Mouse (Mus musculus): ENCODE results near the gene Abi2. TPM values are rescaled to one million over a fixed set of nuclear protein-coding genes. Genes with fewer than 3 reads are reported as not detected.

The Abi2 gene
- total RNA-seq (2021) (10 to 100 TPM; 16.7 to 18.2 TPM), polyA plus RNA-seq (2012; rRNA removed) (7.0 and 9.9 TPM in 2 replicates)
- long read RNA-seq, full-length matches to known transcripts = 4 of 8 reads
- long read RNA-seq, partial matches to known transcripts = 0 of 8 reads
- long read RNA-seq, other reads (novel, unspliced or antisense) = 4 of 8 reads

DNA sequence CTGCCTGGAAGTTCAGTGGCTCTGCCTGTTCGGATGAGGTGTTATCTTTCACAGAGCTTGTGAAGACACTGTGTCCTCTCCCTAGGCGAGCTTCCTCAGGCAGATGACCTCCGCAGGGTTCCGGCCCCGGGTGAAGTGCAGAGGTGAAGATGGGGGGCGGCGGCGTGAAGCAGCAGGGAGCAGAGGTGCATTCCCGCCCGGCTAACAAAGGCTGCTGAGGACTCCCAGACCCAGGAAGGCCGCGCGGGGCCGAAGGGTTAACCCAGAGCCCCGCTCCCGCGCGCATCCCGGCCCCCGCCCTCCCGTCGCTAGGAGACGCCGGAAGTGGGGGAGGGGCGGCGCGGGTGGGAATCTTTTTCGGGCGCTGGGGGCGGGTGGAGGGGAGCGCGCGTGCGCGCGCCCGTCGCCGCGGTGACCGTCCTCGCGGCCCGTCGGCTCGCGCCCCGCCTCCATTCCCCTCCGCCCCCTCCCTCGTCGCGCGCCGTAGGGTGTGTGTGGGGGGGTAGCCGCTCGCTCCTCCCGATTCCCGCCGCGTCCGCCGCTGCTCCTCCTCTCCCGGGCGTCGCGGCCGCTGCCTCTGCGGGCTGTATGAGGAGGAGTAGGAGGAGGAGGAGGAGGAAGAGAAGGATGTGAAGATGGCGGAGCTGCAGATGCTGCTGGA, at the start of gene Abi2:
Gene Abi2 (plus strand): TSS at position 452 of the 661 bp plus-strand sequence.
- no peaks in the 10 kb centered on the region for H3K27me3 ChIP-seq (ENCODE audit: control insufficient read depth, insufficient read depth, low read length)
- under 1% methylated on average over 62 of the region's 69 CpGs for WGBS

DNA sequence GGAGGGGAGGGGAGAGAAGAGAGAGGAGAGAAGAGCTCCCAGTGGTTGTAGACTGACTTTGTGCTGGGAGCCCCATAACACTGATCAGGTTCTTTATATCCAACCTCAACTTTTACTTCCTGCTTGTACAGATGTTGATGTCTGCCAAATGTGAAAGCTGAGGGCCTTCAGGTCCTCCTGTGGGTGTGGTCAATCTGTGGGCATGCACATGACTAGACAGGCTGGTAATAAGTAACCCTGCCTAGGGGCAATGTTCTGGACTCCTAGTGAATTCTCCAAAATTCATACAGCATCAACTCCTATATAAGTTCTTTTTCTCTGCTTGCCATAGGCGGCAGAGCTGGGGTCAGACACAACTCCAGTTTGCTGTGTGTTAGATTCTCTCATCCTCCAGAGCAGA, 47.8 kb upstream of the Abi2 start:
- WGBS = 90% methylated on average over 1 of the region's 1 CpGs
- H3K27ac ChIP-seq = no peak overlapping the region
- TF ChIP-seq POLR2A (IDR thresholded peaks at IDR 0.05; ENCODE audit: insufficient read depth, low read depth, low read length) (no peak), CTCF (IDR thresholded peaks at IDR 0.05) (no peak), EP300 (IDR thresholded peaks at IDR 0.05; ENCODE audit: insufficient read depth, low read depth, low read length) (no peak)
- no peaks in the 10 kb centered on the region for H3K27me3 ChIP-seq (ENCODE audit: control insufficient read depth, insufficient read depth, low read length)
- H3K36me3 ChIP-seq (ENCODE audit: control insufficient read depth, insufficient read depth, low read length) = no peaks in the 10 kb centered on the region
- no peak overlapping the region for H3K9ac ChIP-seq (ENCODE audit: low read depth, low read length)
- intact Hi-C loops (cut with DNase I) = no loop called here
- no peak for DNase-seq
- no peaks in the 10 kb centered on the region for H3K4me1 ChIP-seq (ENCODE audit: control insufficient read depth, insufficient read depth, low read length)
- no peaks in the 10 kb centered on the region for H3K79me2 ChIP-seq (replicated peaks; ENCODE audit: control insufficient read depth, insufficient read depth, low read length)
- no peak overlapping the region for H3K4me3 ChIP-seq

More for the DNA sequence above, at the start of gene Abi2:
- DNase-seq = peak; percentile 94 to 95
- intact Hi-C loops (cut with DNase I) = loop anchor here (2.0 to 5.0 kb wide), 4 partner anchors 66 to 553 kb away; partner anchors contain the start of genes Cyp20a1 and Raph1
- H3K79me2 ChIP-seq (replicated peaks; ENCODE audit: control insufficient read depth, insufficient read depth, low read length) = peaks cover 3% of the 10 kb centered on the region
- H3K9ac ChIP-seq (ENCODE audit: low read depth, low read length) = peak within 1 kb of the TSS; percentile 90
- peaks cover 3% of the 10 kb centered on the region; the same call in 1 of the 2 replicates for H3K4me1 ChIP-seq (ENCODE audit: control insufficient read depth, insufficient read depth, low read length)
- no peaks in the 10 kb centered on the region for H3K36me3 ChIP-seq (ENCODE audit: control insufficient read depth, insufficient read depth, low read length)
- TF ChIP-seq EP300 (IDR thresholded peaks at IDR 0.05; ENCODE audit: insufficient read depth, low read depth, low read length) (0 out of 2 replicates have a peak, but pooled peaks have one; percentile 7), CTCF (IDR thresholded peaks at IDR 0.05) (no peak), POLR2A (IDR thresholded peaks at IDR 0.05; ENCODE audit: insufficient read depth, low read depth, low read length) (peak; percentile 44)
- peak within 1 kb of the TSS; percentile 83 for H3K4me3 ChIP-seq
- peak within 1 kb of the TSS; percentile 80 for H3K27ac ChIP-seq

DNA sequence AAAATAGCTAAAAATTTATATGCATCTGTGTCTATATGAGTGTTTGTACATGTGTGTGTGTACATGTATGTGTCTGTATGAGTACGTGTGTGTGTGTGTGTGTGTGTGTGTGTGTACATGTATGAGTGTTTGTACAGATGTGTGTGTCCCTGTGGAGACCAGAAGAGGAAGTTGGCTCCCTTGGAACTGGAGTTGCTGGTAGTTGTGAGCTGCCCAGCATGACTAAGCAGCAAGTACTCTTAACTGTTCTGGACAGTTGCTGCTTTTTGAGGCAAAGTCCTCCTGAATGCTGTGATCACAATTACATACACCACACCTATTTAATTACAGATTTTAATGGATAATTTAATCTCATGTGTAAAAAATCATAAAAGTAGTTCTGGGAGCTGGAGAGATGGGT, 32.9 kb upstream of the Abi2 start:
- WGBS = 88% methylated on average over 1 of the region's 1 CpGs
- Histone ChIP-seq H3K9ac (ENCODE audit: low read depth, low read length) (no peak overlapping the region), H3K4me1 (ENCODE audit: control insufficient read depth, insufficient read depth, low read length) (no peaks in the 10 kb centered on the region), H3K79me2 (replicated peaks; ENCODE audit: control insufficient read depth, insufficient read depth, low read length) (no peaks in the 10 kb centered on the region), H3K4me3 (no peak overlapping the region), H3K36me3 (ENCODE audit: control insufficient read depth, insufficient read depth, low read length) (no peaks in the 10 kb centered on the region), H3K27ac (no peak overlapping the region), H3K27me3 (ENCODE audit: control insufficient read depth, insufficient read depth, low read length) (no peaks in the 10 kb centered on the region)
- no peak for TF ChIP-seq POLR2A (IDR thresholded peaks at IDR 0.05; ENCODE audit: insufficient read depth, low read depth, low read length)
- TF ChIP-seq EP300 (IDR thresholded peaks at IDR 0.05; ENCODE audit: insufficient read depth, low read depth, low read length) = no peak
- no peak for TF ChIP-seq CTCF (IDR thresholded peaks at IDR 0.05)
- intact Hi-C loops (cut with DNase I) = no loop called here
- no peak for DNase-seq

DNA sequence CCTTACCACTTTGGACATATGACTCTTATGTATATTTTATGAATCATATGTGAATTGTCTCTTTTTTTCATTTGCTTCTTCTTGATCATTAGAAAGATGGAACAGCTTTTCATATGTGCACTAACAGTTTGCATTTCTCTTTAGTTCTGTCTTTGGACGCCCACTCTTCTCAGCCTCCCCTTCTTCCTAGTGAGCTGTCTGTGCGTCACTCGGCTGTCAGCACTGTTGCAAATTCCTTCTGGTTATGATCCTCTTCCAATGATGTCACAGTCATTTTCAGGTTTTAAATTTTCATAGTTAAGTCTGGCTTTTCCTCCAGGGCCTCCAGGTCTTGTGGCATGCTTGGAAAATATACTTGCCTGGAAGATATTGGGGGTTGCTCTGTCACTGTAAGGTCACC, 27.5 kb upstream of the Abi2 start:
- no peaks in the 10 kb centered on the region for H3K27me3 ChIP-seq (ENCODE audit: control insufficient read depth, insufficient read depth, low read length)
- H3K4me3 ChIP-seq = no peak overlapping the region
- H3K9ac ChIP-seq (ENCODE audit: low read depth, low read length) = no peak overlapping the region
- H3K79me2 ChIP-seq (replicated peaks; ENCODE audit: control insufficient read depth, insufficient read depth, low read length) = no peaks in the 10 kb centered on the region
- no peaks in the 10 kb centered on the region for H3K4me1 ChIP-seq (ENCODE audit: control insufficient read depth, insufficient read depth, low read length)
- intact Hi-C loops (cut with DNase I) = no loop called here
- DNase-seq = no peak
- H3K27ac ChIP-seq = no peak overlapping the region
- no peaks in the 10 kb centered on the region for H3K36me3 ChIP-seq (ENCODE audit: control insufficient read depth, insufficient read depth, low read length)
- WGBS = 92% methylated on average over 3 of the region's 3 CpGs
- TF ChIP-seq POLR2A (IDR thresholded peaks at IDR 0.05; ENCODE audit: insufficient read depth, low read depth, low read length) (no peak), EP300 (IDR thresholded peaks at IDR 0.05; ENCODE audit: insufficient read depth, low read depth, low read length) (no peak), CTCF (IDR thresholded peaks at IDR 0.05) (no peak)

DNA sequence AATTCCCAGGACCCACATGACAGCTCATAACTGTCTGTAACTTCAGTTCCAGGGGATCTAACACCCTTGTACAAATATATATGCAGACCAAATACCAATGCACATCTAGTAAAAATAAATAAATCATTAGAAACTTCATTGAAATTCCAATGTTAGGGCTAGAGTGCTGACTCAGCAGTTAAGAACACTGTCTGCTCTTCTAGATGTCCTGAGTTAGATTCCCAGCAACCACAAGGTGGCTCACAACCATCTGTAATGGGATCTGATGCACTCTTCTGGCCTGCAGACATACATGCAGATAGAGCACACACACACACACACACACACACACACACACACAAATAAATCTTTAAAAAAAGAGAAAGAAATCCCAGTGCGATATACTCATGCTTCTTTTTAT, 4.6 kb upstream of the Abi2 start:
- no peak overlapping the region for H3K27ac ChIP-seq
- H3K36me3 ChIP-seq (ENCODE audit: control insufficient read depth, insufficient read depth, low read length) = no peaks in the 10 kb centered on the region
- H3K9ac ChIP-seq (ENCODE audit: low read depth, low read length) = no peak overlapping the region
- DNase-seq = no peak
- TF ChIP-seq CTCF (IDR thresholded peaks at IDR 0.05) (peak; percentile 58), EP300 (IDR thresholded peaks at IDR 0.05; ENCODE audit: insufficient read depth, low read depth, low read length) (no peak), POLR2A (IDR thresholded peaks at IDR 0.05; ENCODE audit: insufficient read depth, low read depth, low read length) (no peak)
- intact Hi-C loops (cut with DNase I) = loop anchor here (5.0 kb wide), 2 partner anchors 162 to 557 kb away; partner anchors contain the start of gene Raph1
- no peaks in the 10 kb centered on the region for H3K79me2 ChIP-seq (replicated peaks; ENCODE audit: control insufficient read depth, insufficient read depth, low read length)
- no peak overlapping the region for H3K4me3 ChIP-seq
- peaks cover 3% of the 10 kb centered on the region; the same call in 1 of the 2 replicates for H3K4me1 ChIP-seq (ENCODE audit: control insufficient read depth, insufficient read depth, low read length)
- H3K27me3 ChIP-seq (ENCODE audit: control insufficient read depth, insufficient read depth, low read length) = no peaks in the 10 kb centered on the region
- WGBS = 100% methylated on average over 1 of the region's 1 CpGs

Data from heart, adult 2 months (tissue).